Mouse (Mus musculus): ENCODE results near the gene As3mt.
A peak's percentile ranks its signal among the peaks of the same experiment; 100 is the strongest.

The As3mt gene

DNA sequence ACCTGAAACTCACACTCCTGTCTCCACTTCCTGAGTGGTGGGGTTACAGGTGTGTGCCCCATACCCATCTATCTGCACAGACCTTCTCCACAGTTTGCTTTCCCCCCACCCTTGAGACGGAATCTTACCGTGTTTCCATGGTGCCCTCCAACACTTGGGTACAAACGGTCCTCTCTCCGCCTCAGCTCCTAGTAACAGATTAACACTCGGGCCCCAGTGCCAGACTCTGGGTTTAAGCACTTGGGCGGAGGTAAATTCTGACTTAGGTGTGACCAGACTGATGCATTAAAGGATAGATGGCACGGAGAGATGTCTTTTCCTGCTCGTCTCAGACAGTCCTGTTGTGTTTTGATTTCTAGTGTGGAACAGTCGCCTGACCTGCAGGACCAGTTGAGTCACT is 6.1 kb upstream of the As3mt start:
- peak; percentile 60 to 79 for DNase-seq

GRCm38 (mm10) chr19:46705779-46706495 is 1.3 kb upstream of the As3mt start:
- no peak for DNase-seq

- peak; percentile 19 to 64 for DNase-seq
Measured at GRCm38 (mm10) chr19:46706540-46707295, 540 bp upstream of the As3mt start.

GRCm38 (mm10) chr19:46710614-46711013 is 3.4 kb downstream of the As3mt start:
- no peak for DNase-seq

- DNase-seq: no peak
Measured at GRCm38 (mm10) chr19:46714234-46714633, 7.0 kb downstream of the As3mt start.

DNA sequence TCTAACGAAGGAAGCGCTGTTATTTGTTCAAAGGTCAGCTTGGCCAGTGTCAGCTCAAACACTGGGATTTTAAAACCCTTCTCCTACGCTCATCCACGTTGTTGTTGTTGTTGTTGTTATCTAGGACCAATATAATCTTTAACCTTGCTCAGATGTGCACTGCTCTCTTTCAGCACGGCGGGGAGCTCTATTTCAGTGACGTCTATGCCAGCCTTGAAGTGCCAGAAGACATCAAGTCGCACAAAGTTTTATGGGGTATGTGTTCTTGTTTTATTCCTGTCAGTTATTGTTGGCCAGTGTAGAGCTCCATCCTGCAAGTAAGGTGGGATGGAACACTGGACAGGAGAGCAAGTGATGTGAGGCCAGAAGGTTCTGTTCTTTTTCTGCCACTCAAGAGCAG is 7.8 kb downstream of the As3mt start:
- no peak for DNase-seq

DNA sequence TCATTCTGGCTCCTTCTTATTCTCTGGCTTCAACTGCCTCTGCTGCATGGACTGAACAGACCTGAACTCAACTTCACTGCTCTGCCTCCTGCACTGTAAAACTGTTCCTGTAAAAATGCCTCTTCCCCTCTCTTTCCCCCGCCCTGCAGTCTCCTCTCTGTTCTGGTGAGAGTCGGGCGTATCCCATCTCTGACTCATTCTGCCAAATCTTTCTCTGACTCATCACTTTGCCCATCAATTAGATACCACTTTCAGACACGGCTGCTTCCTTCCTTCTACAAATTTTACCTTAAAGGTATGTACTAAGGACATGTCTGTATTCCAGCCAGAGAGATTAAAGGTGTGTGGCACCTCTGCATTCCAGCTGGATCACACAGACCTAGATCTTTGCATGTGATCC is 10.9 kb downstream of the As3mt start:
- DNase-seq: no peak

- no peak for DNase-seq
Measured at GRCm38 (mm10) chr19:46724411-46724810, 17.2 kb downstream of the As3mt start.

DNA sequence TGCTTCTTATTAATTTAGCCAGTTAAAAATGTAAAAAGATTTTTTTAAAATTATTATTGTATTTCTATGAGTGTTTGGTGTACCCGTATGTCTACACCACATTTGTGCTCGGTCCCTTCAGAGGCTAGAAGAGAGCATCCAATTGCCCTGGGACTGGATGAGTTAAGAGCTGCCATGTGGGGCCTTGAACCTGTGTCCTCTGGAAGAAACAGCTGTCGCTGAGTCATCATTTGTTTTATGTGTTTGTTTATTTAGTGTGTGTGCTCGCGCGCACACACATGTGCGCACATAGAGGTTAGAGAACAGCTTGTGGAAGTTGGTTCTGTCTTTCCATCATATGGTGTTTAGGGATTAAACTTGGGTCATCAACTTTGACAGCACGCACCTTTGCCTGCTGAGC is 18.9 kb downstream of the As3mt start:
- no peak for DNase-seq

DNA sequence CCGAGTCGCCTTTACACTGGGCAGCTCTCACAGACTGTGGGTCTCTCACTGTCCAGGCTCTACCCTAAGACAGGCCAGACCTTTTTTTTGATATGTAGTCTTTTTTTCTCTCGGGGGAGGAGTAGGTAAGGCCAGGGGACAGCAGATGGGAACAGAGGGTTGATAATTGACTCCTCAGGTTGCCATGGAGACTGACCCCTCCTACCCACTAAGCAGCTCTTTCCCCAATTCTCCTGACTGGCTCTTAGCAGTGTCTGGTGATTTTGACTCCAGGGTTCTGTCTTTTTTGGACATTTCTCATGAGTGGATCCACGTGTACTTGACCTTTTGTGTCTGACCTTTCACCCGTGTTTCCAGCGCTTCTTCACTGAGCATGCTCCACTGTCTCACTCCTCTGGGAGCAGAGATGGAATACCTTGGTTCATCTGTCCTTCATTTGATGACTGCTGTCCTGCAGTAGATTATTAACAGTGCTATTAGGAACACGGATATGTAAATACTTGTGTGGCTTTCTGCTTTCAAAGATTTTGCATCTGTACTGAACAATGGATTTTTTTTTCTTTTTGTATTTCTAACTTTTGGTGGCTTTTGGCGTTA is 20.0 kb downstream of the As3mt start:
- peak; percentile 65 to 70 for DNase-seq

DNA sequence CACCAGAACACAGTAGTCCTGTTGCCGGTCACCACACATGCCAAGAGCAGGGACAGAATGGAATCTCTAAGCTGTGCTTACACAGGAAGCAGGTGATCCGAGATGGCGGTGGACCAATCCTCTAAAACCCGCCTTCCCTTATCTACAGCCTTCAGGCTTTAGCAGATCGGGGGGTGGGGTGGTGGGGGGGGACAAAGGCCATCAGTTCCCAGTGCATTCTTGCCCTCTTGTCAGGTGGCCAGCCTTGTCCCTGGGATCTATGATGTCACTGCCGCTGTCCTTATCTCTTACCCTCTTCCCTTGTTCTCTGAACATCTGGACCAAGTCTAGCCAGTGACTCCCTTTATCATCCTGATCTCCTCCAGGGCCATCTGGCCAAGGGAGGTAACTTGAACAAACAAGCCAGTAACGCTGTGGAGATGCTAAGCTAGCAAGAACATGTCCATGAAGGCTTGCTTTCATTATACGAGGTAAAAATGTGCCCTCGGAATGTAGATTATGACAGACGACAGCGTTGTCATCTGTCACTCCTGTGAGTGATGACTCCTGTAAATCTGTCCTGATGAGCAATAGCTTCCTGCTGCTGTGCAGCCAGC is 20.8 kb downstream of the As3mt start:
- no peak for DNase-seq

DNA sequence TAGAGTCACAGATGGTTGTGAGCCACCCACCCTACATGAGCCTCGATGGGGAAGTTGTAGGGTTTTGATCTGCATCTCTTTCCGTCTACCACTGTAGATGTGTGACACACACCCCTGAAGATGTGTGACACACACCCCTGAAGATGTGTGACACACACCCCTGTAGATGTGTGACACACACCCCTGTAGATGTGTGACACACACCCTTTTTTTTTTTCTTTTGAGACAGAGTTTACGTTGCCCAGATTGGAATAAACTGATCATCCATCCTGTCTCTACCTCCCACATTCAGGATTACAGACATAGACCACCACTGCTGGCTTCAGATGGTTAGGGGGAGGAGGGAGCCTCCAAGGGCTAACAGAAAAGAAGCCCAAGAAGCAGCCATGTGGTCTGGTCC is 21.7 kb downstream of the As3mt start:
- no peak for DNase-seq

GRCm38 (mm10) chr19:46731351-46731750 is 24.1 kb downstream of the As3mt start:
- DNase-seq: no peak

DNA sequence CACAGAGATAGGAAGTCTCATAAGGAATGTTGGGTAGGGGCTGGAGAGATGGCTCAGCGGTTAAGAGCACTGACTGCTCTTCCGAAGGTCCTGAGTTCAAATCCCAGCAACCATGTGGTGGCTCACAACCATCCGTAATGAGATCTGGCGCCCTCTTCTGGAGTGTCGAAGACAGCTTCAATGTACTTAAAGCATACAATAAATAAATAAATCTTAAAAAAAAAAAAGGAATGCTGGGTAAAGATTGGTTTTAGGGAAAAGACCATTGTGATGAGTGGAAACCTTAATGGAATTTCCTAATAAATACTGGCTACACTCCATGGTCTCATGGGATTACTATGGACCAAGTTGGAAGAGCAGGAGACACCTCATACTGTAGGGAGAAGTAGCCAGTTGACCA is 25.4 kb downstream of the As3mt start:
- peak in 1 of 2 experiments; percentile 15 for DNase-seq

GRCm38 (mm10) chr19:46733626-46734025 is 26.4 kb downstream of the As3mt start:
- no peak for DNase-seq

- DNase-seq: no peak
Measured at GRCm38 (mm10) chr19:46735241-46735640, 28.0 kb downstream of the As3mt start.

DNA sequence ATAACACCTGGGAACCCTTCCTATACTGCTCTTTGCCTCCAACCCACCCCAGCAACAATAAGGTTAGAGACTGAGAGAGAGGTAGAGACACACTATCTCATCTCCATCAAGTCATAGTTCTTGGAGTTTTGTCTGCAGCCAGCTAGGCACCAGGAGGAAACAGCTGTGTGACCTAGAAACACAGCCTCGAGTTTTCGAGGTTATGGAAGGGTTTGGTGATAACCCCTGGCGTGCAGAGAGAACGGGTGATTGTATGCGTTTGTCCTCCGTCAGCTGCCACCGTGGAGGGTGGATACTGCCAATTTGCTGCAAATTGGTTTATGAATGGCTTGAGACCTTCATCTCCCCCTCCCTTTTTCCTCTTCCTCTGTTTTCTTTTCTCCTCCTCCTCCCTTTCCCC is 29.8 kb downstream of the As3mt start:
- DNase-seq: no peak

- DNase-seq: peak; percentile 43 to 84
Measured at GRCm38 (mm10) chr19:46740341-46741008, 33.2 kb downstream of the As3mt start.

- no peak for DNase-seq
Measured at GRCm38 (mm10) chr19:46741574-46741973, 34.3 kb downstream of the As3mt start.

DNA sequence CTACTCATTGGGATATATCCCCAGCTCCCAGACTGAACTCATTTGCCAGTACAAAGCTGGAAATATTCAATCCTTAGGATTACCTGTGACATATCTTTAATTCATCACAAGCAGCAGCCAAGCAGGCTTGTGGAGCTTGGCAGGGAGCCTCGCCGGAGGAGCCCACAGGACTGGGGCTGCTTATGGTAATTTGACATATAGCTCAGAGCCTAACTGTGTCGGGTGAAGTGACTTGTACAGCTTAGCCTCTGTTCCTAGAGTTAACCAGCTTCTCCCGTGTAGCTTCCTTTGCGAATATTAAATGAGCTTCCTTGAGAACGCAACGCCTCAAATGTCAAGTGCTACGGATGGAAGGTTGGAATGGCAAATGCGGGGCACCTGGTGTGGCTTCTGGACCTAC is 37.4 kb downstream of the As3mt start:
- DNase-seq: no peak

GRCm38 (mm10) chr19:46747799-46748198 is 40.5 kb downstream of the As3mt start:
- no peak for DNase-seq

GRCm38 (mm10) chr19:46752235-46752634 is 45.0 kb downstream of the As3mt start:
- DNase-seq: no peak

DNA sequence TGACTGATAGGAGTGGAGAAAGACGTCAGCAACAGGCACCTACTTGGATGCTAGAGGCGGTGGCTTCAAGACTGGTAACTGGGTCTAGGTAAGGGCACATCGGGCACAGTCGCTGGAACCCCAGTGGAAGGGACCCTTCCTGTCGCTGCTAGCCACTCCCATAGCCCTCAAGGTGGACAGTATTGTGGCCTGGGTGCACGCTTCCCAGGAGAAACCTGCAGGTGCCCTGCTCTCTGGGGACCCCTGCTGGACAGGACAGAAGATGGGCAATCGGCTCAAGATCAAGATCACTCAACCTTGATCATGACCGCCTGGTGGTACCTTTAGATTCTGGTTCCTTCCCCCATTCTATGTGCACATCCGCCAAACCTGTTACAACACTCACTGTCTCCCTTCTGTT is 47.8 kb downstream of the As3mt start:
- peak; percentile 74 to 78 for DNase-seq

All from kidney, postnatal 25 days (tissue).